Mouse (Mus musculus): ENCODE results near the gene Fam169b. TPM values are rescaled to one million over a fixed set of nuclear protein-coding genes. Genes with fewer than 3 reads are reported as not detected.

Gene Fam169b
- polyA plus RNA-seq, 1 experiment from 2014 or later, result 0.43 TPM

DNA sequence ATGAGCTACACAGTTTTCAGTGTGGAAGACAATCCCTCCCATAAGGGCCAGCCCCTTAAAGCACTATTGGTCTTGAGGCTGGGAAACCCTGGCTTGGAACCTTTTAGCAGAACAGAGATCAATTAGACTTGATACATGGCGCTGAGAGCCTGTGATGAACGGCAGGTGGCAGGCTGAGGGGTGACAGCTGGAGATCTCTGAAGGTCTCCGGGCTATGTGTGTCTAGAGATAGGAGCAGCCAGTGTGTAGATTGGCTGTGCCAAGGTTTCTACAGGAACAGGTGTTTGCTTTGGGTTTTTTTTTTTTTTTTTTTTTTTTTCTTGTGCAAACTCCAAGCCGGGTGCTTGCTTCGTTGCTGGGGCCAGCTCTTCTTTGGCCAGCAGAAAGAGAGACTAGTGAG lies 135.0 kb downstream of the Fam169b start:
- 59% methylated on average over 5 of the region's 5 CpGs for WGBS
- Histone ChIP-seq H3K36me3 (ENCODE audit: control insufficient read depth, insufficient read depth, low read length) (no peaks in the 10 kb centered on the region), H3K4me2 (ENCODE audit: low read length) (no peak overlapping the region), H3K27ac (ENCODE audit: low read depth) (no peak overlapping the region), H3K4me3 (ENCODE audit: low read depth, low read length) (no peak overlapping the region), H3K9me3 (ENCODE audit: control insufficient read depth, low read length) (no peaks in the 10 kb centered on the region), H3K27me3 (replicated peaks; ENCODE audit: control insufficient read depth, insufficient read depth, low read length) (no peaks in the 10 kb centered on the region), H3K9ac (ENCODE audit: low read length) (no peak overlapping the region), H3K4me1 (replicated peaks; ENCODE audit: control insufficient read depth, insufficient read depth, low read length) (no peaks in the 10 kb centered on the region)
- ATAC-seq (replicated peaks; ENCODE audit: low FRiP score, low TSS enrichment, low read depth) (no peak), DNase-seq (ENCODE audit: low spot score) (no peak)

Other genes with a start within 250 kb of the Fam169b start
- gene Pgpep1l, start 9.6 kb upstream of the Fam169b start, polyA plus RNA-seq (2014; fragmentation: Nextera tagmentation; extraction: Ambion mirVana), result not detected in 2 replicates